ENCODE assay signal across 7 mouse cellular contexts in genomic region chr2:25877736-25878268, GRCm38 (mm10). TPM values are rescaled to one million over a fixed set of nuclear protein-coding genes. Genes with fewer than 3 reads are reported as not detected.
DNase-seq lines count a peak whose midpoint lies in the region; ATAC-seq lines count a peak whose summit lies in the region.

No protein-coding gene starts in this region.

- H3K4me2 ChIP-seq in liver, embryonic 11.5 days = peak overlapping the region; percentile 56
- peak overlapping the region; percentile 62 for H3K4me2 ChIP-seq in intestine, embryonic 15.5 days (replicated peaks)
- H3K4me2 ChIP-seq in neural tube, embryonic 14.5 days (ENCODE audit: low read depth, low read length) = peak overlapping the region; percentile 65

- H3K9me3 ChIP-seq in liver, embryonic 11.5 days (ENCODE audit: control insufficient read depth, low read length) = no peaks in the 10 kb centered on the region
- no peaks in the 10 kb centered on the region for H3K9me3 ChIP-seq in intestine, embryonic 15.5 days
- no peaks in the 10 kb centered on the region for H3K9me3 ChIP-seq in neural tube, embryonic 14.5 days (ENCODE audit: control insufficient read depth, low read length)

- H3K4me1 ChIP-seq in liver, embryonic 11.5 days (replicated peaks; ENCODE audit: control insufficient read depth, insufficient read depth, low read length) = no peaks in the 10 kb centered on the region
- H3K4me1 ChIP-seq in intestine, embryonic 15.5 days (replicated peaks) = peaks cover 6% of the 10 kb centered on the region; the same call in 1 of the 2 replicates
- no peaks in the 10 kb centered on the region for H3K4me1 ChIP-seq in neural tube, embryonic 14.5 days (ENCODE audit: control insufficient read depth, insufficient read depth, low read length)

- H3K4me3 ChIP-seq in liver, embryonic 11.5 days (ENCODE audit: low read depth, low read length) = peak overlapping the region; percentile 27; the same call in 1 of the 2 replicates
- peak overlapping the region; percentile 30 for H3K4me3 ChIP-seq in intestine, embryonic 15.5 days (replicated peaks)
- H3K4me3 ChIP-seq in neural tube, embryonic 14.5 days (ENCODE audit: low read depth, low read length) = peak overlapping the region; percentile 46

- no peaks in the 10 kb centered on the region for H3K36me3 ChIP-seq in liver, embryonic 11.5 days (ENCODE audit: control insufficient read depth, insufficient read depth, low read length)
- no peaks in the 10 kb centered on the region for H3K36me3 ChIP-seq in intestine, embryonic 15.5 days
- H3K36me3 ChIP-seq in neural tube, embryonic 14.5 days (ENCODE audit: control insufficient read depth, insufficient read depth, low read length) = no peaks in the 10 kb centered on the region

- peaks cover 48% of the 10 kb centered on the region for H3K27me3 ChIP-seq in liver, embryonic 11.5 days (replicated peaks; ENCODE audit: control insufficient read depth, insufficient read depth, low read length)
- peaks cover 25% of the 10 kb centered on the region for H3K27me3 ChIP-seq in intestine, embryonic 15.5 days (replicated peaks)
- H3K27me3 ChIP-seq in neural tube, embryonic 14.5 days (ENCODE audit: control insufficient read depth, insufficient read depth, low read length) = 0 out of 2 replicates have a peak, but pooled peaks cover 2% of the 10 kb centered on the region

- no peak for DNase-seq in liver, embryonic 11.5 days (ENCODE audit: low spot score)
- no peak for DNase-seq in liver
- DNase-seq in cerebellum, postnatal 25 days = peak; percentile 88 to 91
- no peak for DNase-seq in urinary bladder, postnatal 4 days (ENCODE audit: low spot score in 2 of 2)
- no peak for DNase-seq in ovary, postnatal 14 days (ENCODE audit: low spot score)

- H3K9ac ChIP-seq in liver, embryonic 11.5 days (ENCODE audit: low read depth, low read length) = no peak overlapping the region
- peak overlapping the region; percentile 13; the same call in 1 of the 2 replicates for H3K9ac ChIP-seq in intestine, embryonic 15.5 days
- peak overlapping the region; percentile 72 for H3K9ac ChIP-seq in neural tube, embryonic 14.5 days (replicated peaks; ENCODE audit: low read depth, low read length)

- ATAC-seq in liver, embryonic 11.5 days (replicated peaks; ENCODE audit: low FRiP score) = no peak
- ATAC-seq in intestine, embryonic 15.5 days = no peak
- peak; percentile 80 for ATAC-seq in neural tube, embryonic 14.5 days (ENCODE audit: low read depth)

- 8% methylated on average over 42 of the region's 49 CpGs for WGBS in liver, embryonic 11.5 days
- WGBS in intestine, embryonic 15.5 days = 5% methylated on average over 49 of the region's 49 CpGs
- WGBS in neural tube, embryonic 14.5 days = 2% methylated on average over 39 of the region's 49 CpGs

- no peak overlapping the region for H3K27ac ChIP-seq in liver, embryonic 11.5 days (ENCODE audit: low read depth, low read length)
- no peak overlapping the region for H3K27ac ChIP-seq in intestine, embryonic 15.5 days
- H3K27ac ChIP-seq in neural tube, embryonic 14.5 days (ENCODE audit: low read depth, low read length) = no peak overlapping the region

RNA-seq across cellular contexts. Expression of gene Kcnt1, which starts 14.3 kb away (rescaled TPM):
- polyA plus RNA-seq in liver, embryonic 11.5 days (2014; fragmentation: Nextera tagmentation; extraction: Ambion mirVana) = 0.33 TPM in 1 of 2 replicates, not detected in the other
- 0.53 and 0.67 TPM in 2 replicates for polyA plus RNA-seq in intestine, embryonic 15.5 days (2015; fragmentation: Nextera tagmentation; extraction: Ambion mirVana)
- 18.9 and 22.9 TPM in 2 replicates for polyA plus RNA-seq in neural tube, embryonic 14.5 days (2014; fragmentation: Nextera tagmentation; extraction: Ambion mirVana)

RNA-seq across cellular contexts. Expression of gene Sohlh1, which starts 30.8 kb away (rescaled TPM):
- not detected in 2 replicates for polyA plus RNA-seq in liver, embryonic 11.5 days (2014; fragmentation: Nextera tagmentation; extraction: Ambion mirVana)
- not detected in 2 replicates for polyA plus RNA-seq in intestine, embryonic 15.5 days (2015; fragmentation: Nextera tagmentation; extraction: Ambion mirVana)
- not detected in 2 replicates for polyA plus RNA-seq in neural tube, embryonic 14.5 days (2014; fragmentation: Nextera tagmentation; extraction: Ambion mirVana)

RNA-seq across cellular contexts. Expression of gene Lcn9, which starts 54.8 kb away (rescaled TPM):
- not detected in 2 replicates for polyA plus RNA-seq in liver, embryonic 11.5 days (2014; fragmentation: Nextera tagmentation; extraction: Ambion mirVana)
- not detected in 2 replicates for polyA plus RNA-seq in intestine, embryonic 15.5 days (2015; fragmentation: Nextera tagmentation; extraction: Ambion mirVana)
- polyA plus RNA-seq in neural tube, embryonic 14.5 days (2014; fragmentation: Nextera tagmentation; extraction: Ambion mirVana) = not detected in 2 replicates

Comparison
In these comparisons a context has a peak if more than half of its experiments do, and no peak if none do; other contexts are left out.
1. DNase-seq: peak in cerebellum, postnatal 25 days (2 of 2); none in liver, embryonic 11.5 days (single experiment), liver (single experiment), urinary bladder, postnatal 4 days (0 of 2) and ovary, postnatal 14 days (single experiment).
2. RNA of gene Kcnt1, which starts 14.3 kb away (polyA plus RNA-seq): 18.9 to 22.9 TPM in neural tube, embryonic 14.5 days; 0.53 to 0.67 TPM in intestine, embryonic 15.5 days and 0.33 TPM in liver, embryonic 11.5 days; every median in the first group is over 10 times any median in the second.
3. Peak in every context shown above with its lines, with median percentiles within 50 percentile points of each other: H3K4me2 ChIP-seq and H3K4me3 ChIP-seq.